Mouse (Mus musculus): Measurements from ENCODE around the gene Mon1a.

Mon1a gene

GRCm38 (mm10) chr9:107908410-107909158 is 20.6 kb downstream of the Mon1a start:
- in situ Hi-C loops (cut with MboI, MseI), result no loop called here

- in situ Hi-C loops (cut with MboI, MseI), result loop anchor here (10.0 kb wide), 1 partner anchor 1025 kb away; the partner anchor contains the start of gene Uqcrc1
These were observed 22.2 kb downstream of the Mon1a start for GRCm38 (mm10) chr9:107910025-107910769.

GRCm38 (mm10) chr9:107914764-107915420 is 26.9 kb downstream of the Mon1a start:
- in situ Hi-C loops (cut with MboI, MseI), result loop anchor here (10.0 kb wide), 1 partner anchor 1020 kb away; the partner anchor contains the start of gene Uqcrc1

GRCm38 (mm10) chr9:107917895-107918608 is 30.1 kb downstream of the Mon1a start:
- in situ Hi-C loops (cut with MboI, MseI), result loop anchor here (10.0 kb wide), 1 partner anchor 1017 kb away; the partner anchor contains the start of gene Uqcrc1

GRCm38 (mm10) chr9:107918884-107919283 is 30.9 kb downstream of the Mon1a start:
- in situ Hi-C loops (cut with MboI, MseI), result loop anchor here (10.0 kb wide), 1 partner anchor 1016 kb away; the partner anchor contains the start of gene Uqcrc1

GRCm38 (mm10) chr9:107919441-107919840 is 31.5 kb downstream of the Mon1a start:
- in situ Hi-C loops (cut with MboI, MseI), result loop anchor here (10.0 kb wide), 1 partner anchor 1015 kb away; the partner anchor contains the start of gene Uqcrc1

GRCm38 (mm10) chr9:107923021-107923420 is 35.1 kb downstream of the Mon1a start:
- in situ Hi-C loops (cut with MboI, MseI), result no loop called here

- in situ Hi-C loops (cut with MboI, MseI), result no loop called here
These were observed 36.0 kb downstream of the Mon1a start for GRCm38 (mm10) chr9:107923956-107924355.

GRCm38 (mm10) chr9:107925251-107925650 is 37.3 kb downstream of the Mon1a start:
- in situ Hi-C loops (cut with MboI, MseI), result no loop called here

- in situ Hi-C loops (cut with MboI, MseI), result no loop called here
These were observed 39.0 kb downstream of the Mon1a start for GRCm38 (mm10) chr9:107926920-107927420.

- in situ Hi-C loops (cut with MboI, MseI), result no loop called here
These were observed 39.8 kb downstream of the Mon1a start for GRCm38 (mm10) chr9:107927749-107928148.

GRCm38 (mm10) chr9:107928169-107928568 is 40.2 kb downstream of the Mon1a start, which contains the start of gene Actl11:
Gene Actl11 (plus strand): TSS chr9:107928469.
- in situ Hi-C loops (cut with MboI, MseI), result no loop called here

- in situ Hi-C loops (cut with MboI, MseI), result no loop called here
These were observed 44.3 kb downstream of the Mon1a start for GRCm38 (mm10) chr9:107932221-107932620.

GRCm38 (mm10) chr9:107934146-107934545 is 46.2 kb downstream of the Mon1a start:
- in situ Hi-C loops (cut with MboI, MseI), result no loop called here

- in situ Hi-C loops (cut with MboI, MseI), result no loop called here
These were observed 47.4 kb downstream of the Mon1a start, which contains the start of gene Camkv for GRCm38 (mm10) chr9:107935374-107935773. Gene Camkv (plus strand): TSS chr9:107935674.

GRCm38 (mm10) chr9:107935790-107936214 is 47.9 kb downstream of the Mon1a start:
- in situ Hi-C loops (cut with MboI, MseI), result no loop called here

GRCm38 (mm10) chr9:107936215-107936822 is 48.4 kb downstream of the Mon1a start:
- in situ Hi-C loops (cut with MboI, MseI), result no loop called here

- in situ Hi-C loops (cut with MboI, MseI), result no loop called here
These were observed 48.9 kb downstream of the Mon1a start for GRCm38 (mm10) chr9:107936831-107937230.

GRCm38 (mm10) chr9:107947241-107948194 is 59.6 kb downstream of the Mon1a start:
- in situ Hi-C loops (cut with MboI, MseI), result no loop called here
